Mouse (Mus musculus) intestine, postnatal 0 days (tissue): ENCODE results near the gene Usp21. TPM values are rescaled to one million over a fixed set of nuclear protein-coding genes. Genes with fewer than 3 reads are reported as not detected.

Experiments used
- ATAC-seq: fragments of 200-750 bp; cut with Nextera tagmentation; 2 replicates; pipeline ENCODE4 v1.8.0; 2017; ENCODE audit warnings: mild to moderate bottlenecking, moderate TSS enrichment, moderate library complexity
- H3K27ac ChIP-seq: fragments of 300-500 bp; sonication (generic); 2 replicates; pipeline ENCODE4 v1.5.1; 2014; ENCODE audit warnings: mild to moderate bottlenecking, low read depth, low read length, moderate library complexity
- H3K27me3 ChIP-seq: fragments of 300-500 bp; sonication (generic); replicated peaks from 2 replicates; pipeline ENCODE4 v1.6.1; 2014; ENCODE audit warnings: low read length, mixed read lengths; ENCODE audit not compliant: control insufficient read depth, insufficient read depth
- H3K36me3 ChIP-seq: fragments of 300-500 bp; sonication (generic); 2 replicates; pipeline ENCODE4 v1.6.1; 2014; ENCODE audit warnings: mild to moderate bottlenecking, moderate library complexity; ENCODE audit not compliant: control insufficient read depth, insufficient read depth
- H3K4me1 ChIP-seq: fragments of 300-500 bp; sonication (generic); replicated peaks from 2 replicates; pipeline ENCODE4 v1.6.1; 2014; ENCODE audit warnings: antibody characterized with exemption, low read length, mixed read lengths; ENCODE audit not compliant: control insufficient read depth, insufficient read depth
- H3K4me2 ChIP-seq: fragments of 300-500 bp; sonication (generic); replicated peaks from 2 replicates; pipeline ENCODE4 v1.6.1; 2014; ENCODE audit warnings: low read depth, mild to moderate bottlenecking, moderate library complexity
- H3K4me3 ChIP-seq: fragments of 300-500 bp; sonication (generic); 2 replicates; pipeline ENCODE4 v1.5.1; 2014; ENCODE audit warnings: low read depth, low read length
- H3K9ac ChIP-seq: fragments of 300-500 bp; sonication (generic); 2 replicates; pipeline ENCODE4 v1.6.1; 2014; ENCODE audit warnings: mild to moderate bottlenecking, low read depth, low read length
- H3K9me3 ChIP-seq: fragments of 300-500 bp; sonication (generic); 2 replicates; pipeline ENCODE4 v1.6.1; 2016; ENCODE audit warnings: mixed run types; ENCODE audit not compliant: control insufficient read depth
- CTCF ChIP-seq: sonication (generic); IDR thresholded peaks from 2 replicates; pipeline ENCODE4 v1.5.1; 2016; ENCODE audit warnings: low read depth, mild to moderate bottlenecking, control low read depth, antibody characterized with exemption, moderate library complexity
- WGBS: fragments of 180-500 bp; shearing (Covaris S2); extraction: QIAGEN DNeasy Blood & Tissue Kit; methylation state at CpG from one replicate; pipeline ENCODE4 v1.1.7; 2014; 5-methylcytosine and 5-hydroxymethylcytosine counted together
- polyA plus RNA-seq: library from polyadenylated mRNA; unstranded; fragments of >200 nt; fragmentation: Nextera tagmentation; extraction: Ambion mirVana; gene quantifications from 2 replicates; pipeline ENCODE4 v1.2.1, GENCODE M21; 2015

The Usp21 gene
- polyA plus RNA-seq, 1 experiment from 2014 or later = 20.4 TPM

DNA sequence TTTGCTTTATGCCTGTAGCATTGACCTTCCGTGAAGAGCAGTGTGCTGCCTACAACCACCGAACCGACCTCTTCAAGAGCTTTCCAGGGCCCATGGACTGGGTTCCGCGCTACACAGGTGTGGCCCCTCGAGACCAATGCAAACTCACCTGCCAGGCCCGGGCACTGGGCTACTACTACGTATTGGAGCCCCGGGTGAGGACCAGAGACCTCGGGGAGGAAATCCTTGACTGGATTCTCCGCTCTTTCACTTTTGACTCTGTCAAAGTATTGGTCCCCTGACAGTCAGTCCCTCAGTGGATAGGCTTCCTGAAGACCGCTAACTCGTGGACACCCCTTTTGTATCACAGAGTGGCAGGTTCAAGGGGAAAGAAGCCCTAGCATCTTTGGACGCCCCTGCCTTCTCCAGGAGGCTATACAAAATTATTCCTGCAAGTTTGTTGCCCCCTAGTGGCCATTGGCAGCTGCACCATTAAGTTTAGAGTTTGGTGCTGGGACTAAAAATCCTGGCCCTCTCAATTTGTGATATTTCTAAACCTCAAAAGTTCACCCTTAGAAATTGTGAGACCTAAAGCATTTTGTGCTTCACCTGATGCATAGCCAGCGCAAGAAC, 30.7 kb downstream of the Usp21 start:
- WGBS = 64% methylated on average over 15 of the region's 15 CpGs
- Histone ChIP-seq H3K9me3 (no peaks in the 10 kb centered on the region), H3K4me2 (no peak overlapping the region), H3K4me3 (no peak overlapping the region), H3K4me1 (no peaks in the 10 kb centered on the region), H3K9ac (no peak overlapping the region), H3K27me3 (no peaks in the 10 kb centered on the region), H3K36me3 (0 out of 2 replicates have a peak, but pooled peaks cover 3% of the 10 kb centered on the region), H3K27ac (no peak overlapping the region)
- ATAC-seq = no peak
- TF ChIP-seq CTCF = peak; percentile 81

DNA sequence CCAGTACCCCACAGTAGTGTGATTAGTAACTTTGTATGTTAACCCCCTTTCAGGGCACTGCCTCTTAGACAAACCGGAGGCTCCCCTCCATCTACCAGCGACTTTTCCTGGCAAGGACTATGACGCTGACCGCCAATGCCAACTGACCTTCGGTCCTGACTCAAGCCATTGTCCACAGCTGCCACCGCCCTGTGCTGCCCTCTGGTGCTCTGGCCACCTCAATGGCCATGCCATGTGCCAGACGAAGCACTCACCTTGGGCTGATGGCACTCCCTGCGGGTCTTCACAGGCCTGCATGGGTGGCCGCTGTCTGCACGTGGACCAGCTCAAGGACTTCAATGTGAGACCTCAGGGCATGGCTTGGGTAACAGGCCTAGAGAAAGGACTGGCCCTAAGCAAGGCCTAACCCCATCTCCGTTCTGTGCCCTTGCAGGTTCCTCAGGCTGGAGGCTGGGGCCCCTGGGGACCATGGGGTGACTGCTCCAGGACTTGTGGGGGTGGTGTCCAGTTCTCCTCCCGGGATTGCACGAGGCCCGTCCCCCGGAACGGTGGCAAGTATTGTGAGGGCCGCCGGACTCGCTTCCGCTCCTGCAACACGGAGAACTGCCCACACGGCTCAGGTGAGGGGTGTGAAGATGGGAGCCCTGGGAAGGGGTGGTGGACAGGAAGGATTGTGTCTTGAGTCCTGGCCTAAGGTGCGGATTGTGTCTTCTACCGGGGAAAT, 31.5 kb downstream of the Usp21 start:
- no peak for ATAC-seq
- H3K4me3 ChIP-seq = no peak overlapping the region
- no peaks in the 10 kb centered on the region for H3K27me3 ChIP-seq
- WGBS = 88% methylated on average over 24 of the region's 24 CpGs
- peak; percentile 43 for TF ChIP-seq CTCF
- no peaks in the 10 kb centered on the region for H3K9me3 ChIP-seq
- H3K4me2 ChIP-seq = no peak overlapping the region
- H3K27ac ChIP-seq = no peak overlapping the region
- H3K36me3 ChIP-seq = 0 out of 2 replicates have a peak, but pooled peaks cover 3% of the 10 kb centered on the region
- H3K9ac ChIP-seq = no peak overlapping the region
- H3K4me1 ChIP-seq = no peaks in the 10 kb centered on the region

DNA sequence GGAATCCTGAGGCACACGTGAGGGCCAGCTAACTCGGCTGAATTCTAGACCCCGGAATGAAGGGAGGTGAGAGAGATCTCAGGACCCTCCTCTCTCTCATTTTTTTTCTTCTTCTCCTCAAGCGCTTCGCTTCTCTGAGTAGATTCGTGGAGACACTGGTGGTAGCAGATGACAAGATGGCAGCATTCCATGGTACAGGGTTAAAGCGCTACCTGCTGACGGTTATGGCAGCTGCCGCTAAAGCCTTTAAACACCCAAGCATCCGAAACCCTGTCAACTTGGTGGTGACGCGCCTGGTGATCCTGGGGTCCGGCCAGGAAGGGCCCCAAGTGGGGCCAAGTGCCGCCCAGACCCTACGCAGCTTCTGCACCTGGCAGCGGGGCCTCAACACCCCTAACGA, 35.4 kb downstream of the Usp21 start:
- H3K9me3 ChIP-seq = no peaks in the 10 kb centered on the region
- H3K27ac ChIP-seq = no peak overlapping the region
- no peak for ATAC-seq
- TF ChIP-seq CTCF = no peak
- no peaks in the 10 kb centered on the region; the same call in 1 of the 2 replicates for H3K4me1 ChIP-seq
- WGBS = 69% methylated on average over 17 of the region's 17 CpGs
- no peaks in the 10 kb centered on the region; the same call in 1 of the 2 replicates for H3K27me3 ChIP-seq
- H3K4me2 ChIP-seq = peak overlapping the region; percentile 58
- H3K4me3 ChIP-seq = peak overlapping the region; percentile 35; the same call in 1 of the 2 replicates
- 0 out of 2 replicates have a peak, but pooled peaks cover 3% of the 10 kb centered on the region for H3K36me3 ChIP-seq
- H3K9ac ChIP-seq = no peak overlapping the region

DNA sequence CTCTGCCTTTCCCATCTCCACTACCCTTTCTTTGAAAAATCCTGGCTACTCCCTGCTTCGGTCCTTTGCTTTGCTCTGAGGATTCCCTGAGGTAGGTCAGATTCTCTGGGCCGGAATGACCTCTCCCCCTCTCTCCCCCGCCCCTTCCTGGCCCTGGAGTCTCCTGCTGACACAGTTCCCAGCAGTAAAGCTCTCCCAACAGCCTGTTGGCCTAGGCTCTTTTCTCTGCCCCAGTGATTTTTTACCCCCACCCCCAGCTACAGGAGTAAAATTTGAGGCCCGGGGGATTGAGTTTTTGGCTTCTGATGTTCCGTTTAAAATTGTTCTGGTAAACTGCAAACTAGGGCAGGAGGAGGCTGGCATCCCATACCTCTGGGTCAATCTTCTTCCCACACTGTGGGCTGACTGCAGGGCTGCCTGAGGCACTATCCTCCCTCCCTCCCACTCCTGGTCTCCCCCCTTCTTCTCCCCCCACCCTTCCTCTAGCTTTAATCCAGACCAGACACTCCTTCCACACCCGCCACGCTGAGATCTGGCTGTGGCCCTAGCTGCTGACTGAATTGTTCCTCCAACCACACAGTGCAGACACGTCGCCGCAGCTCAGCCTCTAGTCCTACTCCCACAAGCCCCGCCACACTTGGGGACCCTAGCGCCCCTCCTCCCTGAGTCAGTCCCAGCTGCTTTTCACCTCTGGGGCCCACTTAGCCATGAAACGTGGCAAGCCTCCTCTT, 36.0 kb downstream of the Usp21 start:
- TF ChIP-seq CTCF = no peak
- H3K9ac ChIP-seq = no peak overlapping the region
- no peak for ATAC-seq
- WGBS = 38% methylated on average over 13 of the region's 13 CpGs
- H3K4me1 ChIP-seq = no peaks in the 10 kb centered on the region; the same call in 1 of the 2 replicates
- H3K4me2 ChIP-seq = peak overlapping the region; percentile 58
- no peaks in the 10 kb centered on the region; the same call in 1 of the 2 replicates for H3K27me3 ChIP-seq
- H3K36me3 ChIP-seq = 0 out of 2 replicates have a peak, but pooled peaks cover 2% of the 10 kb centered on the region
- peak overlapping the region; percentile 24; the same call in 1 of the 2 replicates for H3K27ac ChIP-seq
- no peaks in the 10 kb centered on the region for H3K9me3 ChIP-seq
- peak overlapping the region; percentile 35 for H3K4me3 ChIP-seq

DNA sequence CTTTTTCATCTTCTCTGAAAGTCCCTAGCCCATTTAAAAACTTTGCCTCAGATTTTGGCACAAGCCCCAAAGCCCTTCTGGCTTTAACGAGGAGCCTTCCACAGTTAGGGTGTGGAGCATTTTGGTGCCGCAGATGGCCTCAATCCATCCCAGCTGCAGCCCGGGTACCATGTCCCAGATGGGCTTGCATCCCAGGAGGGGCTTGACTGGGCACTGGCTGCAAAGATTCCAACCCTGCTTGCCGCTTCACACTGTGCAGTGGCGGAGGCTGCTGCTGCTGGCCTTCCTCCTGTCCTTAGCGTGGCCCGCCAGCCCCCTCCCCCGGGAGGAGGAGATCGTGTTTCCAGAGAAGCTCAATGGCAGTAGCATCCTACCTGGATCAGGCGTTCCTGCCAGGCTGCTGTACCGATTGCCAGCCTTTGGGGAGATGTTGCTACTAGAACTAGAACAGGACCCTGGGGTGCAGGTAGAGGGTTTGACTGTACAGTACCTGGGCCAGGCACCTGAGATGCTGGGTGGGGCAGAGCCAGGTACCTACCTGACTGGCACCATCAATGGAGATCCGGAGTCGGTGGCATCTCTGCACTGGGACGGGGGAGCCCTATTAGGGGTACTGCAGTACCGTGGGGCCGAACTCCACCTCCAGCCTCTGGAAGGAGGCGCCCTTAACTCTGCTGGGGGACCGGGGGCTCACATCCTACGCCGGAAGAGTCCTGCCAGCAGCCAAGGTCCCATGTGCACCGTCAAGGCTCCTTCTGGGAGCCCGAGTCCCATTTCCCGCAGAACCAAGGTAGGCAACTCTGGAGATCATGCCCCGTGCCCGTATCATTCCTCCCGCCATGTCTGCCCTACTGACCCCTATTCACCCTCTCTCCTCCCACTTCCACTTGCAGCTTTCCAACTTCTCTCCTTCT, 36.9 kb downstream of the Usp21 start, which contains the start of gene Ndufs2:
TSS of gene Ndufs2 (minus strand) at position 709 of the 914 bp plus-strand sequence.
- Histone ChIP-seq H3K36me3 (no peaks in the 10 kb centered on the region), H3K27me3 (no peaks in the 10 kb centered on the region; the same call in 1 of the 2 replicates), H3K4me3 (peak within 1 kb of the TSS; percentile 35), H3K9me3 (no peaks in the 10 kb centered on the region), H3K27ac (peak within 1 kb of the TSS; percentile 24; the same call in 1 of the 2 replicates), H3K4me2 (peak within 1 kb of the TSS; percentile 58), H3K9ac (0 out of 2 replicates have a peak within 1 kb of the TSS, but pooled peaks have one; percentile 26), H3K4me1 (peaks cover 4% of the 10 kb centered on the region; the same call in 1 of the 2 replicates)
- 33% methylated on average over 26 of the region's 26 CpGs for WGBS
- TF ChIP-seq CTCF = no peak
- ATAC-seq = no peak
